Mouse (Mus musculus) testis, postnatal 14 days (tissue): ENCODE results near the gene Mex3a.

Experiments
- DNase-seq: peaks from one replicate; pipeline ENCODE4 v3.0.0; 2021; ENCODE audit warnings: low spot score

The Mex3a gene

DNA sequence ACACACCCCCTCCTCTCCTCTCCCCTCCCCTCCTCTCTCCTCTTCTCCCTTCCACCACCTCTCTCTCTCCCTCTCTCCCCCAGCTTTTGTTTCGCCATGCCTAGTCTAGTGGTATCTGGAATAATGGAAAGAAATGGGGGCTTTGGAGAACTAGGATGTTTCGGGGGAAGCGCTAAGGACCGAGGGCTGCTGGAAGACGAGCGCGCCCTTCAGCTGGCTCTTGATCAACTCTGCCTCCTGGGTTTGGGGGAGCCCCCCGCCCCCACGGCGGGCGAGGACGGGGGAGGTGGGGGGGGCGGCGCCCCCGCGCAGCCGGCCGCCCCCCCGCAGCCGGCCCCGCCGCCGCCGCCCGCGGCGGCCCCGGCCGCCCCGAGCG is at the start of gene Mex3a:
TSS of gene Mex3a (plus strand) at position 97 of the 376 bp plus-strand sequence.
- no peak for DNase-seq

DNA sequence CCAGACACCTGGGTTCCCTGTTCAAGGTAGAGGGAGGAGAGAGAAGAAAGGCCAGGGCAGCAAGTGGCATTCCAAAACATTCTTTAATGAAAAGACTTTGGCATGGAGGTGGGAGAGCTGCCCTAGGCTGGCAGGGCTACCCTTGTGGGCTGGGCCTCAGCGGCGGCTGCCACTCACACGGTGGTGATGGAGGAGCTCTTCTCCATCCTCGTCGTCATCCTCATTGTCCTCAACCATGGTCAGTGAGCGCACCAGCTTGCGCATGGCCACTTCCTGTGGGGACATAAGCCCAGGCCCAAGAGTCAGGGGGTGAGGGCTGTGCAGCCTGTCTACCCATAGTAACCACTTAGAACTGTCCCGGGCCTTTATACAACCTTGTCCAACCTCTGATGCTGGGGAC is 49.1 kb upstream of the Mex3a start:
- DNase-seq, result no peak

DNA sequence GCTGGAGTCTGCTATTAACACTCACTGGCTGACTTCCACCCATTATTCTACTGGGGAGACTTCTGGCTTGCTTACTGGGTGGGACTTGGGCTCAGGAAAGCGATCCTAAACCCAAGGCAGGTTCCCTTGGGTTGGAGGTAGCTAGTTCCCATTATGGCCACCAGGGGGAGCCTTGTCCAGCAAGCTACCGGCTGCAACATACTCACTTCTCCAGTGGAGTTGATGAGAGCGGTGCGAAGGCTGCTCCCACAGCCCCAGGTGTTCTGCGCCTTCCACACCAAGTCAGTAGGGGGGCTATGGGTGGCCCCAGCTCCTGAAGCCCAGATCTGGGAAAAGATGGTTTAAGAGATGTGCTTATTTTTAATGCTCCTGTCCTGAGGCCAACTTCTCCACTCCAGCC is 48.6 kb upstream of the Mex3a start:
- DNase-seq, result peak; percentile 73

DNA sequence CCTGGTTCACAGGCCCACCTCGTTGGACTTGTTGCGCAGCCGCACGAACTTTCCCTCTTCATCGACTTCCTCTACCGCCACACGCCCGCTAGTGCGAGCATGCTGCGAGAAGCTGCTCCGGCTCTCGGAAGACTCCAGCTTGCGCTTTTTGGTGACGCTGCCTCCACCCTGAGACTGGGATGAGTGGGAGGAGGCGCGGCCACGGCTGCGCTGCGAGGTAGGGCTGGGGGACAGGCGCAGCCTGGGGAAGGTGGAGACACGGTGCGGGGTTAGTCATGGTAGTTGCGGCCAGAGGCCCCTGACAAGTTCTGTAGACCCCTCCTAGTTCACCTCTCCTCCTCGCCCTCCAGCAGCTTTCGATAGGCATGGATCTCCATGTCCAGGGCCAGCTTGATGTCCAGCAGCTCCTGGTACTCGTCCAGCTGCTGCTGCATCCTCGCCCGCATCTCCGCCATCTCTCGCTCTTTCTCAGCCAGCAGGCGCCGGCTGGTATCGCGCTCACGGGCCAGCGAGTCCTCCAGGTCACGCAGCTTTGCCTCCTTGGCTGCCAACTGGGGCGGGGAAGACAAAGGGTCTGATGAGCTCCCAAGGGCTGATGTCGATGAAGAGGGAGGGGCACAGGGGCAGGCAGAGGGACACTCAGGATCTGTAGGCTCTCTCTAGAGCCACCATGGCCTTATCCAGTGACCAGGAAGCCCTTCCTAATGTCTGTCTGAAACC is 47.4 kb upstream of the Mex3a start:
- DNase-seq, result no peak

DNA sequence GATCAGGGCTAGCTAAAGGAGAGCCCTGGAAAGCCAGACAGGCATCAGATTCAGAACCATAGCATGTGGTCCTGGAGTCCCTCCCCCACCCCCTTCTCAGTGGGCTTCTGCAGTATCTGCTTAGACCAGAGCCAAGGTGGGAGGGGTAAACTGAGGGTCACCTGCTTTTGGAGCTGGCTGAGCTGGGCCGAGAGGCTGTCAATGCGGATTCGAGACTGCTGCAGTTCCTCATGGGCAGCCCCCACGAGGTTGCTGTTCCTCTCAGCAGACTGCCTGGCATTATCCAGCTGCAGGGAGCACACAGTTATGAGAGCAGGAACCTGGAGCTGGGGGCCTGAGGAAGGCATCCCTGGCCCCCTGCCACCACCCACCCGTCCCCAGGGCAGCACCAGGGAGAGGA is 46.2 kb upstream of the Mex3a start:
- no peak for DNase-seq

DNA sequence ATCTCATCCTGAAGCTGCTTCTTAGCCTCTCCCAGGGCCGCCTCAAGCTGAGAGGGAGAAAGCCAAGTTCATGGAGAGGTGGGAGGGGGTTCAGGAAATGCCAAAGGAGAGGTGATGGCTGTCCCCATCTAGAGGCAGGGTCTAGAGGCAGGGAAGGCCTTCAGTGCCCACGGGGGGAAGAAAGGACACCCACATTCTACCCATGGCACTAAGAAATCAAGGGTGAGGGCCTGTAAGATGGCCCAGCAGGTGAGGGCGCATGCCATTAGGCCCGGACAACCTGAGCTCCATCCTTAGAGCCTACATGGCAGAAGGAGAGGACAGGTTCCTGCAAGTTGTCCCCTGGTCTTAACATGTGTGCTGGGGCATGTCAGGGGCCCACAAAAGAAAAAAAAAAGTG is 45.3 kb upstream of the Mex3a start:
- no peak for DNase-seq

DNA sequence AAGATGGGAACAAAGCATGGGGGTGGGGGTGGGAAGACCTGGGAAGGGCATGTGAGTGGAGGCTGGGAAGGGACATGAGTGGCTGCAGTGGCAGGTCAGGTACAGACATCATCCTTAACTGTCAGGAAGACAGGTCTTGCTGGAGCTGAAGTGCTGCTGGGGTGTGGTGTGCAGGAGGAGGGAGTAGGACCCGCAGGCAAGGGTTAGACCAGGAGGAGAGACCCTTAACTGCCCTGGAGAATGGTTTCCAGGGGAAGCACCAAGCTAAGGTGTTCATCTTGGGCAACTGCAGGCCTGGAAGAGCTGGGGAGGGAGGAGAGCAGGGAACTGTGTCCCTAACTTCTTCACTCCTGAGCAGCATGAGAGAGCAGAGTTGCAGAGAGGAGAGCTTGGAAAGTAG is 44.8 kb upstream of the Mex3a start:
- no peak for DNase-seq

DNA sequence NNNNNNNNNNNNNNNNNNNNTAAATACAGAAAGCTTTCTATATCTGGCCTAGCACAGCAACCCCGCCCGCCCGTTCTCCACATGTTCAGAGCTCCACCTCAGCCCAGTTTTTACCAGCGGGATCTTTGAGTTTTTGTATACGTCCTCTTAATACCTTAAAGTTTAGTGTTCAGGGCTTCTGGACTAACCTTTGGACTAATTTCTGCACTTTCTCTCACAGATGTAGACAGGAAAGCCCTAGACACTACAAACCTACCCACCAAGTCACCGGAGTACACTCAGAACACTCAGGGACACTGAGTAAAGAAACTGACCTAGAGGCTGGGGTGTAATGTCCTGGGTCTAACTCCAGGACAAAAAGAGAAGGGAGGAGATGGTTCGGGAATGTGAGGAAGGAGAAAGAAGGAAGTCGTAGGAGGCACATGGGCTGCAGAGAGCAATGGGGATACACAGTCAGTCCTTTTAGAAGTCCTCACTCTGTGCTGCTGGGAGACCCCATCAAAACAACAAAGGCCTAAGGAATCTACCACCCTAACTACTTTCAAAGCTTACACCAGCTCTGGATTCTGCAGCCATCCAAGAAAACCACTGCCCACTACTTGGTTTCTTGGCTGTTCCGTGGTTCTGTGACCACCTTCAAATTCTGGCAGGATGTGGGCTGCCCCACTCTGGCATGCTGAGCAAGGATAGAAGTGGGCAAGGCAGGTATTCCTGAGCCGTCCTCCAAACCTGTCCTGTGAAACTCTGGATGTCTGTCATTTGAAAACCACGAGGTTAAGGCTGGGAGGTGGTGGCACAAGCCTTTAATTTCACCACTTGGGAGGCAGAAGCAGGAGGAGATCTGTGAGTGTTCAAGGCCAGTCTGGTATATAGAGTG is 38.3 kb upstream of the Mex3a start:
- no peak for DNase-seq

DNA sequence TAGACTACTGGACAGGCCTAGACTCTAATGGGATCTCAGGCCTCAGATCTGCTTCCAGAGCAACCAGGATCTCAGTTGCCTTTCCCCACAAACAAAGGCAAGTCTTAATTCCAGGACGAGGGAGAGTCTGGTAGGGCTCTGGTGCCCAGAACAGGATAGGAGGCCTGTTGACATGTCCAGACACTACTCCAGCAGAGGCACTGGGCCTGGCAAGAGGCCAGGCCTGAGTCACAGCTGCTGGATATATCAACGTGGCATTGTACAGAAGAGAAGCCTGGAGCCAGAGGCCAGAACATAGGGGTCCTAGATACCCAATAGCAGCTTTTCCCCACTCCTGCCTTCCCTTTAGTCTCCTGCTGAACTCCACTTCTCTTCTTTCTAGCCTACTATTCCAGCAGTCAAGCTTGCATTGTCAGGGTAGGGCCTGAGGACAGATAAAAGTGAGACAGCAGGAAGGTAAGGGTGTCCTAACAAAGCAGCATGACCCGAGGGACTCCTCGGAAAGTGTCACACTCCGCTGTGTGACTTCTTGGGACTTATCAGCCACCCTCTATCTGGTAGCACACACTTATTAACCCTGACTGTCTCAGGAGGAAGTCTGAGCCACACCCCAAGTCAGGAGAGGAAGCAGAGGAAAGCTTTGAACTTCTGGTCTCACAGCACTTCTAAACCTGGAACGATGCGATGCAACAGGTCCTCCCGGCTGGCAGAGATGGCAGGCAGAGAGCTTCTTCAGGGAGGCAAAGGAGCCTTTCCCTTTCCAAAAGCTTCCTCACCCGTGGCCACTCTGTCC is 37.2 kb upstream of the Mex3a start:
- no peak for DNase-seq

DNA sequence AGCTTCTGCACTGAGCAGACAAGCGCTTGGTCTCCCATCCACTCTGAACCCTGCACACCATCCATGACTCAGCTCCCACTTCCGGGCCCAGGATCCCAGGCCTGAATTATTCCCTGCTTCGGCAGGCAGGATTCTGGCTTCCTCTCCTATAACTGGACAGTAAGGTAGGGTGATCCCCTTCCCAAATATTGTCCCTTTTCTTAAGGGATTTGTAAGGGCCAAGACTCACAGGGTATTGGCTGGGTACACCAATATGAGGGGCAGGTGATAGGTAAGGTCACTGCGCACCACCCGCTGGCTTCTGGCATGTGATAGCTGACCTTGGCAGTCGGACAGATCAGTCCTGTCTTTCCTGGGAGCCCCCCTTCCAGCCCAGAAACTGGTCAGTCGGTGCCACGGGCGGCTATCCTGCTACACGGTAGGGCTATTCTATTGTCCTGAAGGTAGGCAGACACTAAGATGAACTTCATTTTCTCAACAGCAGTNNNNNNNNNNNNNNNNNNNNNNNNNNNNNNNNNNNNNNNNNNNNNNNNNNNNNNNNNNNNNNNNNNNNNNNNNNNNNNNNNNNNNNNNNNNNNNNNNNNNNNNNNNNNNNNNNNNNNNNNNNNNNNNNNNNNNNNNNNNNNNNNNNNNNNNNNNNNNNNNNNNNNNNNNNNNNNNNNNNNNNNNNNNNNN is 36.3 kb upstream of the Mex3a start:
- DNase-seq, result no peak

DNA sequence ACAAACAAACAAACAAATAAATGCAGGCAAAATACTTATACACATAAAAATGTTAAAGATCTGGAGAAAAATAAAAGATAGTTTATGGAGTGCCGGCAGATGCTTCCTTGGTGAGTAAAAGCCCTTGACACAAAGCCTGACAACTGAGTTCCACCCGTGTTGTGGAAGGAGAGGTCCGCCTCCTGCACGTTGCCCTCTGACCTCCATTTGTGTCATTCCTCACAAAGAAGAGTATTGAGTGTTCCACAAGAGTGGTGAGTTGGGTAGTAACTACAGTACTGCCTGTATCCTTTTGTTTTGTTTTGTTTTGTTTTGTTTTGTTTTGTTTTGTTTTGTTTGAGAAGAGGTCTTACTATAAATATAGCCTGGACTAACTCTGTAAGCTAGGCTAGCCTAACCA is 32.6 kb upstream of the Mex3a start:
- DNase-seq, result no peak

DNA sequence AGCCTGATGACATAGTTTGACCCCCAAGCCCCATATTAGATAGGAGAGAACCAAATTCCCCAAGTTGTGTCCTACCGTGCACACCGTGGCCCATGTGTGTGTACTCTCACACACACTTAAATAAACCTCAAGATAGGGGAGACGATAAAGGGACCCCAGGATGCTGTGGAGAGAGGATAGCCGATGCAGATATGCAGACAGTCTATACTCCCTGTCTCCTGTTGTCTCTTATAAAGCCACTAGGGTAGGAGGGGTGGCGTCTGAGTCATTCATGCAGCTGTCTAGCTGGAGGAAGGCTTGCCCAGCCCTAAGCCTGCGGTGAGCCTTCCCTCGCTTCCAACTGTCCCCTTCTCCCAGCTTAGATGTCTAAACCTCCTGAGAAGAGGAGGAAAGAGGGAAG is 32.1 kb upstream of the Mex3a start:
- no peak for DNase-seq

DNA sequence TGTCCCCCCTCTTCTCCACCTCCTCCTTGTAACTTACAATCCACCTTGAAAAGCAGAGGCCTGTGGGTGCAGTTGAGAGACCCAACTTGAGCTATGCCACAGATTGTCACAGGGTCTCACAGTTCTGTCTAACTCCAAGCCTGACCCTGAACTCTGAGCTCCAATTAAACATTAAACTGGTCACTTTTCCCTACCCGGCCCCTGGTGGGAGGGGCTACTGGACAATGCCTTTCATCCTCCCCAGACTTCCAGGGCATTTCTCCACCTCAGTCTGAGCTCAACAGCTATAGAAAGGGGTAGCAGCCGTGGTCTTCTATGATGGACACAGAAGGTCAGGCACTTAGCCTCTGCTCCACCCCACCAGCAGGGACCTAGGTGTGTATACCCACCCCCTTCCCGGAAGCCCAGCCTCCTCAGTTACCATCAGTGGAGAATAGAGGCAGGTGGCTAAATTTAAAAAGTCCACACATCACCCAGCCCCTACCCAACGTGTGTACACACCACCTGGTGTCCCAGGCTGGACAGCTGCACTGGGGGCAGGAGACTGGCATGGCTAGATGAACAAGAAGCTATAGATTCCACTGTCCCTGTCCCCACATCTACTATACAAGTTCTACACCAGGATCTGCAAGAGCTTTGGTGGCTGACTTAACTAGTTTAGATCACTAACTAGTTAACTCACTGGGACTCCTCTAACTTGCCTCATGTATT is 31.4 kb upstream of the Mex3a start:
- DNase-seq, result no peak

DNA sequence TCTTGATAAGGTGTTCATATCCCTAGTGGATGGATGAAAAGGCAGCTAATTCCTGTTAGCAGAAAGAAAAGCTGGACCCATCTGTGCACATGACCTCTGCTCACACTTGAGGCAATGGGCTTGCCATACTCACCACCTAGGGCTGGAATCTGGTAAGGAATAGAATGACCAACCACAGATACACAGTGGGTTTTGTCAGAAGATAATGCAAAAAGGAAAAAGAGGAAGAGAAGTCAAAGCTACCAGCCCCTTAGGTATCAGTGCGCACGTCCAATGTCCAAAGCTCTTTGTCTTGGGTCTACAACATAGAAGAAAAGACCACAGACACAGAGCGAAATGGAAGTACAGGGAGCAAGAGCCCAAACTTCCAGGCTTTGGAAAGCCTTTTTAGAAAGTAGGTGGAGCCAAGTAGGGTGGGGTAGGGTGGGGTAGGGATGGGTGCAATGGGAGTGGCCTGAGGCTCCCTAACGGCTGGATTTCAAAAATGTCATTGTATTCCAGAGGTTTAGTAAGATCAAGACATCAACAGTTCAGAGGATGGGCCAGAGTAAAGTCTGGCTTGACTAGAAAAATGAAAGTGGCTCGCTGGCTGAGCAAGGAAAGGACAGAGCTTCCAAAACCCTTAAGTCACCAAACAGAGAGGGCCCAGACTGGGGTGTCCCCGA is 30.7 kb upstream of the Mex3a start:
- no peak for DNase-seq

DNA sequence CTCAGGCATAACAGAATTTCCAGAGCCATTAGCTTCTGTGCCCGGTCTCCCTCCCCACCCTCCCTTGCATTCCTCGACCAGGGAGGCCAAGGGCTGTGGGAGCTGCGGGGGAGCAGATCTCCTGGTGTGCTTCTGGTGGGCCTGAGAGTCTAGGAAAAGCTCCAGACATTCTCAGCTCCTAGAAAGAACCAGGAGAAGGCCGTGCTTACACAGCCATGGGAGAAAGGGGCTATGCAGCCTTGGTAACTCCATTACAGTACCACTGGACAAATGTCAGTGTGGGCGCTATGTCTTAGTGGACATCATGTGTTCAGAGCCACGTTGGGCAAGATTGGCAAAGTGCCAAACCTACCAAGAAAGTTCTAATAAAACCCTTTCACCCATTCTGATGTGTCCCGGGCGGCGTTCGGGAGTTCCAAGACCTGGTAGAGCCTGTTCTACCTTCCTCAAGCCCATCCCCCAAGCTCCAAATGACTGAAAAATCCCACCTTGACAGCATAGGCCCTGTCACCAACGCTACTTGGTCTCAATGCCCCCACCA is 30.1 kb upstream of the Mex3a start:
- no peak for DNase-seq

DNA sequence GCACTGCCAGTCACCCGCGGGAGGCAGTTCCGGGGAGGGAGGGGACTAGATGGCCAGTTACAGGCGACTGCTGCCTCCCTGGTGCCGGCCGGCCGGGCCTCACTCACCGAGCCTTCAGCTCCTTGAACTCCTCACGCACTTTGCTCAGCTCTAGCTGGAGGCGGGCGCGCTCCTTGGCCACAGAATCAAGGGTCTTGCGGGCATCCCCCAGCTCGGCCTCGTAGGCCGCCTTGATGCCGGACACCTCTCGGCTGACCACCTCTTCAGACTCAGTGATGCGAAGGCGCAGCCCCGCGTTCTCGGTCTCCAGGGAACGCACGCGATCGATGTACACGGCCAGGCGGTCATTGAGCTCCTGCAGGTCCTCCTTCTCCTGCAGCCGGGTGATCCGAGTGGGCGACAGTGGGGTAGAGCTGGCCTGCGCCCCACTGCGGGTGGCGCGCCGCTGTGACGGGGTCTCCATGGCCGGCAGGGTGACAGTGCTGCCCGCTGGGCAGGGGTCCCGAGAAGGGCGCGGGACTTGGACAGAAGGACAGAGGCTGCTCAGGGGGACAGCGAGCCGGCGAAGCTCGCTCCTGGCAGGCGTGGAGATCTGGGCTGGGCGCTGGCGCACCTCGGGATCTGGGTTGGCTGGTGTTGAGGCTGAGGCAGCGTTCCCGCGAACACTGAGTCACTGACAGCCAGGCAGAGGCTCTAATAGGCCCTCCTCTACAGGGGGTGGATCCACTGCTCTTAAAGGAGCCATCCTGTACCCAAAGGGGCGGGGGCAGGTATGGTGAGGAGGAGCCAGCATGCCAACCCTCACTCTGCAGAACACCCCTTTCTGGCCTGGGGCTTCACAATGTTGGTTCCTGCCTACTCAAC is 29.3 kb upstream of the Mex3a start:
- peak; percentile 78 for DNase-seq

DNA sequence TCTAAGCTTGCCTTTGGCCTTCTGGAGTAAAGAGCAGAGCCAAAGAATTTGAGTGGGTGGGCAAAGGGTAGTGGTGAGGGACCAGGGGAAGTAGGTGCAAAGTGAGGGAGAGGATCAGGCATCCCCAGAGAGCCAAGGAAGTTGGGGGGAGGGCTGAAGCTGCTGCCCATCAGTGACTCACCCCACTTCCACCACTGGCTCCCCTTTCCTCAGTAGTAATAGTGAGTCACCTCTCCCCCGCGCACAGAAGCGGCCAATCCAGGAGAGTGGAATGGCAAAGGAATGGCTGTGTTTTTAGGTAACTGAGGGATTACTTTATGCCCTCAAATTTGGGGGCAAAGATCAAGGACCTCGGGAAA is 28.7 kb upstream of the Mex3a start:
- DNase-seq, result no peak

DNA sequence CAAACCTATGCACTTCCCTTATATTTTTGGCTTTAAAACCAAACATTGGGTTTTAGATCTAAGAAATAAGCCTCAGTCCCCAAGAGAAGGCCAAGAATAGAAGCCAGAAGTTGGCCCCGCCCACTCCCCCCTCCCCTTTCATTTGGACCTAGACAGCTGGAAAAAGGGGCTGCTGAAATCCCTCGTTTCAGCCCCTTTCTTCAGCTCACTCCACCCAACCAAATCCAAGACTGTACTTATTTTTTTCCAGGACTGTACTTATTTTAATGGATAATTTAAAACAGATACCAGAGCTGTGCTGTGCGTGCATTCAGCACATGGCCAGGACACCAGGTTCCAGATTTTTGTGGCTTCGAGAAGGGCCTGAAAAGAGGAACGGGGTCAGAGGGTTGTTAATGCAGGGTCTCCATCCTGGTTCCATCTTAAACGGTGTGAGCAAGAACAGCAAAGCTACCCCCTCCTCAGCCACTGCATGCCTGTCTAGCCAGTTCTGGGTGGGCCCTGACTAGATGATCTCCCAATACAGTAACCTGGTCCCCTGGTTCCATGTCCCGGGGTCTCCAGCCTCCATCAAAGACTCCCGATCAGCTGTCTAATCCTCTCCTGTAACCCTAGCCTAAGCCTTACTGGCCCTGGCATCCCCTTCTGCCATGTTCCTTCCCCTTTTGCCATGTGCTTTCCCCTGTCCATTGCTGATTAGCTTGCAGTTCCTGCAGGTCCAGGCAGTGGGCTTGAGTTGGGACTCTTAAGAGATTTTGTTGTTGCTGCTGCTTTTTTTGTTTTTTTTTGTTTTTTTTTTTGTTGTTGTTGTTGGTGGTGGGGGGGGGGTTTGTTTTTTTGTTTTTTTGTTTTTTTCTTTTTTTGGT is 28.1 kb upstream of the Mex3a start:
- DNase-seq, result no peak

DNA sequence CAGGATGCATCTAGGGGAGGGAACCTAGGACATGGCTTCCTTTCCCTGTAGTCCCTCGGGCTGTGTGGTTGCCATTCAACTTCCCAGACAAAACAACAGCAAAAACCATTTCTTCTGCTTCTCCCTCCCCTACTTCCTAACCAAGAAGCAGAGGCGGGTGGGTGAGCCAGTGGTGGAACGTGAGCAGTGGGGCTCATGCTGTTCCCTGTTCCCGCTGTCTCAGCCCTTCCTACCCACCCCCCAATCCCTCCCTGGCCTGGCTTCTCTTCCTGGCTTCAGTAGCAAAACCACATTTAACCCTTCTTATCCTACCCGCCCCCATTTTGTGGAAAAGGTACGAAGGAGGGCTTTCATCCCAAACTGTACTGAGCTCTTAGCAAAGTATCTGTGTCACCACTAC is 27.1 kb upstream of the Mex3a start:
- no peak for DNase-seq
